Mouse (Mus musculus) limb, embryonic 10.5 days (tissue): ENCODE measurements around the gene Vwa3b. TPM values are rescaled to one million over a fixed set of nuclear protein-coding genes. Genes with fewer than 3 reads are reported as not detected.

Source experiments
- polyA plus RNA-seq: library from polyadenylated mRNA; unstranded; fragments of >200 nt; fragmentation: Nextera tagmentation; extraction: Ambion mirVana; gene quantifications from 2 replicates; pipeline ENCODE4 v1.2.1, GENCODE M21; 2016

Gene Vwa3b
- polyA plus RNA-seq, 1 experiment from 2014 or later: 0.31 TPM

Other genes with a start within 250 kb of the Vwa3b start
- 13.4 and 13.8 TPM in 2 replicates for gene Tmem131, start 82.9 kb upstream of the Vwa3b start, polyA plus RNA-seq
- not detected in 2 replicates for gene Cnga3, start 187.8 kb downstream of the Vwa3b start, polyA plus RNA-seq